Mouse (Mus musculus): ENCODE measurements around the gene Mtx3.

DNA sequence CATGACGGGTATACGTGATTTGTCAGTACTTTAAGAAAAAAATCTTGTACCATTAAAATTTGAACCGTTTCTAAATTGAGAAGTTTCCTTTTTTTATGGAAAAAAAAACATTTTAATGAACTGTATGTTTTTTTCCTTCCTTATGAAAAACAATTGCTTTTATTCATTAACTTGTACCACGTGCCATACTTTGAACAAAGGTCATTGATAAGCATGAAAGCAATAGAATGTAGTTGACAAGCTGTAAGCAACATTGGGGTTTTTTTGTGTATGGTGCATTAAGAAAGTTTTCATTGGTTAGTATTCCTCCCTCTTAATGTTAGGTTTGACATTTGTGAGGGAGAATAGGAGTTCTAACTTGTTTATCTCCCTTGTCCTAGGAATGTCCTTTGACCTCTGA is 1.9 kb downstream of the Mtx3 start:
- no peak for TF ChIP-seq CTCF (conservative IDR thresholded peaks at IDR 0.05; ENCODE audit: insufficient read depth, insufficient read length, low read depth, low read length)
- TF ChIP-seq POLR2A (IDR thresholded peaks at IDR 0.05; ENCODE audit: low read depth, low read length): no peak

All from kidney, adult 2 months (tissue).